Mouse (Mus musculus): ENCODE data around the gene Coa3. TPM values are rescaled to one million over a fixed set of nuclear protein-coding genes. Genes with fewer than 3 reads are reported as not detected.

The Coa3 gene
- total RNA-seq, 2 experiments from 2014 or later = 71.2 to 81.6 TPM

Other genes starting within 250 kb of the Coa3 start
- 1 to 10 TPM; 3.9 TPM for gene Naglu, start 209.1 kb downstream of the Coa3 start, total RNA-seq (2021)
- under 1 TPM; 0.16 to 0.33 TPM for gene Hsd17b1, start 200.7 kb downstream of the Coa3 start, total RNA-seq (2021)
- gene Coasy, start 196.5 kb downstream of the Coa3 start, total RNA-seq (2021) = 1 to 10 TPM; 7.3 to 7.7 TPM
- gene Mlx, start 191.8 kb downstream of the Coa3 start, total RNA-seq (2021) = 10 to 100 TPM; 12.3 to 14.4 TPM
- 1 to 10 TPM; 1.7 to 2.0 TPM for gene Psmc3ip, start 183.7 kb downstream of the Coa3 start, total RNA-seq (2021)
- gene Retreg3, start 159.2 kb downstream of the Coa3 start, total RNA-seq (2021) = 10 to 100 TPM; 27.1 to 30.4 TPM
- 10 to 100 TPM; 24.7 to 26.2 TPM for gene Tubg1, start 159.2 kb downstream of the Coa3 start, total RNA-seq (2021)
- 1 to 10 TPM; 2.7 to 3.3 TPM for gene Tubg2, start 123.2 kb downstream of the Coa3 start, total RNA-seq (2021)
- gene Cntnap1, start 108.6 kb downstream of the Coa3 start, total RNA-seq (2021) = 1 to 10 TPM in 1 of 2 experiments, under 1 TPM in 1; 0.82 to 1.2 TPM
- 10 to 100 TPM; 19.4 to 24.2 TPM for gene Plekhh3, start 107.8 kb downstream of the Coa3 start, total RNA-seq (2021)
- gene Ccr10, start 103.7 kb downstream of the Coa3 start, total RNA-seq (2021) = not detected
- 10 to 100 TPM; 25.3 to 26.3 TPM for gene Ezh1, start 52.7 kb downstream of the Coa3 start, total RNA-seq (2021)
- gene Ramp2, start 33.1 kb downstream of the Coa3 start, total RNA-seq (2021) = 10 to 100 TPM; 30.1 to 31.0 TPM
- gene Vps25, start 25.4 kb downstream of the Coa3 start, total RNA-seq (2021) = 10 to 100 TPM; 46.1 to 46.8 TPM
- under 1 TPM; 0.23 to 0.26 TPM for gene Wnk4, start 18.5 kb downstream of the Coa3 start, total RNA-seq (2021)
- gene Cntd1, start 102 bp downstream of the Coa3 start, total RNA-seq (2021) = under 1 TPM; 0.31 to 0.37 TPM
- gene Becn1, start 23.2 kb upstream of the Coa3 start, total RNA-seq (2021) = 10 to 100 TPM; 85.6 to 95.6 TPM
- 10 to 100 TPM; 66.4 to 81.3 TPM for gene Psme3, start 37.1 kb upstream of the Coa3 start, total RNA-seq (2021)
- 1 to 10 TPM; 1.0 to 1.1 TPM for gene Aoc2, start 45.9 kb upstream of the Coa3 start, total RNA-seq (2021)
- gene Aoc3, start 51.5 kb upstream of the Coa3 start, total RNA-seq (2021) = 1 to 10 TPM; 5.3 to 9.6 TPM
- not detected for gene G6pc, start 88.4 kb upstream of the Coa3 start, total RNA-seq (2021)
- 10 to 100 TPM; 22.8 to 25.7 TPM for gene Aarsd1, start 138.5 kb upstream of the Coa3 start, total RNA-seq (2021)
- gene Gm27029, start 145.7 kb upstream of the Coa3 start, total RNA-seq (2021) = 1 to 10 TPM; 5.5 to 6.8 TPM
- gene Rundc1, start 146.0 kb upstream of the Coa3 start, total RNA-seq (2021) = 1 to 10 TPM; 7.5 to 7.7 TPM
- 10 to 100 TPM; 74.3 to 82.6 TPM for gene Ptges3l, start 146.2 kb upstream of the Coa3 start, total RNA-seq (2021)
- gene Rpl27, start 163.2 kb upstream of the Coa3 start, total RNA-seq (2021) = 10 to 100 TPM; 33.9 to 45.4 TPM
- 1 to 10 TPM; 8.6 to 8.7 TPM for gene Ifi35, start 169.3 kb upstream of the Coa3 start, total RNA-seq (2021)
- 1 to 10 TPM; 2.5 to 4.2 TPM for gene Rnd2, start 185.9 kb upstream of the Coa3 start, total RNA-seq (2021)
- gene Vat1, start 187.1 kb upstream of the Coa3 start, total RNA-seq (2021) = 10 to 100 TPM; 10.8 to 16.1 TPM